Mouse (Mus musculus): ENCODE data around the gene Padi1.

DNA sequence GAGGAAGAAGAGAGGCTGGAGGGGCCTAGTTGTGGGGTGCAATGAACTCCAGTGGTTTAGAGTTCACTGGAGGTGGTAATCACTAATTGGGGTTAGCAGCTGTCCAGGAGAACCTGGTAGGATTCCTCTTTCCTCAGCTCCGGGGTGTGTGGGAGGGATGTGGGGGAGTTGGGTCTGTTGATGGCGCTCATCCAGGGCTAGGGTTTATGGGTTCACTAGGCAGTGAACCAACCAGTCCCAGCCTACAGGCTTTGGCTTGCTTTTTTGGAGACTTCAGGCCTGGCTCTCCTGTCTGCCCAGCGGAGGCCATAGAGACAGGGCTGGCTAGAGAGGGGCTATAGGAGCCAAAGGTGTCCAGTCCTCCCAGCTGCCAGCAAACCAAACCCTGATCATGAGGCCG is 55.6 kb downstream of the Padi1 start:
- TF ChIP-seq GATA1 (IDR thresholded peaks at IDR 0.05; ENCODE audit: low read length) (no peak), TAL1 (IDR thresholded peaks at IDR 0.05; ENCODE audit: low read length) (no peak)

Data from erythroblast, embryonic 14.5 days (primary cell).